Mouse (Mus musculus): ENCODE results near the gene Ly86.

Ly86 gene

DNA sequence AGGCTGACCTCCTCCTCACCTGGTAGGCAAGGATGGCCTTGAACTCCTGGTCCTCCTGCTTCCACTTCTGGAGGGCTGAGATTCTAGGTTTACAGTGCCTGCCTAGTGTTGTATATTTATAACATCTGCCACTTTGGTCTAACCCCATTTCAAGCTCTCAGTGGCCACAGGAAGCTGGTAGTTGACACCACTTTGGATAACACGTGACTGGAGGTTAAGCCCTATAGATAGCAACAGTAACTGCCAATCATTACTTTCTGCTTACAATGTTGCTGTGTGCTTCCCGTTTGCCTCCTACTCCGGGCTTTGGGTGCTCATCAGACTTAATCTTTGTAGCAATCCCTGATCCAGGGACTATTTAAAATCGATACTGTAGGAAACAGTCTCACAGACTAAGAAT, 87.6 kb downstream of the Ly86 start:
- peak; percentile 30 for DNase-seq (ENCODE audit: low read depth)

DNA sequence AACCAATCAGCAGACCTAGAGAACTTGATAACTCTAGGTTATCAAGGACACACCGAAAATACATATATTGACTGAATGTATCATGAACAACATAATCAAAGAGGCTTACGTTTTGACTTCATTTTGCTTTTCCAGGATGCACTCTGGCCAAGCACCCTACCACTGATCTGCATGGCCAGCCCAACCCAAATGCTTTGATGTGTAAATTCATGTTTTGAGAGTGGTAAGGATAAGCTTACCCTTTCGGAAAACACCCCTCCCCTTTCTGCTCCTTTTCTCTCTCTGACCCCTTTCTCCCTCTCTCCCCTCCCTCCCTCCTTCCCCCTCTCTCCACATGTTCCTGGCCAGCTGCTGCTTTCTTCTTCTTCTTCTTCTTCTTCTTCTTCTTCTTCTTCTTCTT, 88.1 kb downstream of the Ly86 start:
- DNase-seq (ENCODE audit: low read depth): no peak

GRCm38 (mm10) chr13:37433730-37434129, 88.7 kb downstream of the Ly86 start:
- no peak for DNase-seq (ENCODE audit: low read depth)

- peak; percentile 91 for DNase-seq (ENCODE audit: low read depth)
These were observed 89.2 kb downstream of the Ly86 start for GRCm38 (mm10) chr13:37434137-37434772.

GRCm38 (mm10) chr13:37434841-37435240, 89.8 kb downstream of the Ly86 start:
- DNase-seq (ENCODE audit: low read depth): no peak

- DNase-seq (ENCODE audit: low read depth): no peak
These were observed 91.4 kb downstream of the Ly86 start for GRCm38 (mm10) chr13:37436267-37437013.

GRCm38 (mm10) chr13:37438788-37439187, 93.8 kb downstream of the Ly86 start:
- no peak for DNase-seq (ENCODE audit: low read depth)

GRCm38 (mm10) chr13:37439477-37439876, 94.5 kb downstream of the Ly86 start:
- DNase-seq (ENCODE audit: low read depth): no peak

GRCm38 (mm10) chr13:37439941-37440340, 94.9 kb downstream of the Ly86 start:
- peak; percentile 14 for DNase-seq (ENCODE audit: low read depth)

- DNase-seq (ENCODE audit: low read depth): no peak
These were observed 95.7 kb downstream of the Ly86 start for GRCm38 (mm10) chr13:37440593-37441307.

DNA sequence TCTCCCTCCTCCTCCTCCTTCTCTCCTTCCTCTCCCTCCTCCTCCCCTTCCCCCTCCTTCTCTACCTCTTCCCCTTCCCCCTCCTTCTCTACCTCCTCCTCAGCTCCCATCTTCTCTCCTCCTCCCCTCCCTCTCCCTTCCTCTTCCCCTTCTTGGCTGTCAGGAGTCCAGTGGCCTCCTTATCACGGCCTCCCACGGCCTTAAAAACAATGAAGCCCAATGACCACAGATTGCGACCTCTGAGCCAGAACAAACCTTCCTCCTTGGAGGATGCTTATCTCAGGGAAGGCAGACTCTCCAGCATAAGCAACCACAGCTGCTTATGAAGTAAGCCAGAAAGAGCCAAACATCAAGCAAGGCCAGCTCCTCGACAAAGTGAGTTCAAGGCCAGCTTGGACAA, 97.0 kb downstream of the Ly86 start:
- DNase-seq (ENCODE audit: low read depth): no peak

DNA sequence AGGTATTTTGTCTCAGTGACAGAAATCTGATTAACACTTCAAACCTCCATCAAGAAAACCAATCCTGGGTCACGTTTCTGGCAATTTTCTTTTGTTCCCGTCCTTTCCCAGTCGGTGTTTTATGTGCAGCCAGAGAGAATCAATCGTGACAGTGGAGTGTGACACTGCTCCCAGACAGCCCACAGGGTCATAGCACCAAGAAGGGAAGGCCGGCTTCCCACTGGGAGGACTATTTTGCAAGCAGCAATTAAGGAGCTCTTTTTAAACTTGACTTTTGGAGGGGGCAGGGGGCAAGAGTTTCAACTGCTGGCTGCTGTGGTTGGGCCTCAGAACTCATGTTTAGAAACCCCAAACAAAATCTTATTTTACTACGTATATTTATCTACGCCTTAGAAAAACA, 97.5 kb downstream of the Ly86 start:
- DNase-seq (ENCODE audit: low read depth): no peak

DNA sequence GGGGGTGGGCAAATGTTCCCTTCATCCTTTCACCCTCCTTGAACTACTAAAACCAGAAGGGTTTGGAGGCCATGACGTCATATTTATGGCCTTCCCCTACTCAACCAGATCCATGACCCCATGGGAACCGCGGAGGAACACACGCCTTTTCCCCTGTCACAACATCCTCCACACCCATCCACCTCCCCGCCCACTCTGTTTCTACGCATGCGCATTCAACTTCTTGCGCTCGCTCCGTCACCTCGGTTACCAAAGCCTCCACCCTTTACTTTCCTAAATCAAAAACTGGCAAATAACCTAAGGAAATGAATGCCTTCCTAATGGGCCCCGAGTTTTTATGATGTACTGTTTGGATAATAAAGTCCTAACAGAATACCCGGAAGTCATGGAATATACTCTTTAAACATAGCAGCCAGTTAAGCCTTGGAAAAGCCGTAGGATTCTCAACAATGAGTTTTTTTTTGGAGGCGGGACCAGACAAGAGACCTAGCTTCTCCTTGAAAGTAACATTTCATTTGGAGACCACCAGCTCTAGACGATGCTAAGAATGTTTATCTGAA, 101.8 kb downstream of the Ly86 start:
- DNase-seq (ENCODE audit: low read depth): no peak

DNA sequence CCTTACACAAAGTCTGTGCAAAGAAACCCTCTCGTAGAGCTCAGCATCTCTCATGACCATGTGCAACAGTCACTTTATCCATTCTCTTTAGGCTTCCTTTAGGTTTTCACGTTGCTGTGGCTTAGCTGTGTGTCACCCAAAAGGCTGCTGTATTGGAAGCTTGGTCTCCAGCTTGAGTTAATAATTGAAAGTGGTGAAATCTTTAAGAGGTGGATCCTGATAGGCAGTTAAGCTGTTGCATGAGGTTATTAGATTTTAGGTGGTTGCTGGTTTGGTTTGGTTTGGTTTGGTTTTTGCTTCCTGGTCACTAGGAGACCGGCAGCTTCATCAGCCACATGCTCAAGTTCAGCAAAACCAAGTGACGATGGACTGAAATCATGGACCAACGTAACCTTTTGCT, 106.0 kb downstream of the Ly86 start:
- no peak for DNase-seq (ENCODE audit: low read depth)

DNA sequence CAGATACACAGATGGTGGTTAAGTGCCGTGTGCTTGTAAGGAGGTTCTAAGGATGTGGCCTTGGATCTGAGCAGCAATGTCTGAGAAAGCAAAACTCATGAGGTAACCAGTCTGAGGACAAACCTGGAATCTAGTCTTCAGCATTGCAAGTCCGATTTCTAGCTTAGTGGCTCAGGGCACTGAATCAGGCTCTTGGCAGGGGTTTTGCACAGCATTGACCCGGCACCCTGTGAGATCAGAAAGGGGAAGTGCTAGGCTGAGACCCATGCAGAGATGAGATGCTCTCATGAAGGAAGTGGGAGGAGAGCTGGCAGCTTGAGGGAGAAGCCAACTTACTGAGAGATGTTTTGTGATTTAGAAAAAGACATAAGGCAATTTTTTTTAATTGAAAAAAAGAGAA, 106.5 kb downstream of the Ly86 start:
- DNase-seq (ENCODE audit: low read depth): no peak

DNA sequence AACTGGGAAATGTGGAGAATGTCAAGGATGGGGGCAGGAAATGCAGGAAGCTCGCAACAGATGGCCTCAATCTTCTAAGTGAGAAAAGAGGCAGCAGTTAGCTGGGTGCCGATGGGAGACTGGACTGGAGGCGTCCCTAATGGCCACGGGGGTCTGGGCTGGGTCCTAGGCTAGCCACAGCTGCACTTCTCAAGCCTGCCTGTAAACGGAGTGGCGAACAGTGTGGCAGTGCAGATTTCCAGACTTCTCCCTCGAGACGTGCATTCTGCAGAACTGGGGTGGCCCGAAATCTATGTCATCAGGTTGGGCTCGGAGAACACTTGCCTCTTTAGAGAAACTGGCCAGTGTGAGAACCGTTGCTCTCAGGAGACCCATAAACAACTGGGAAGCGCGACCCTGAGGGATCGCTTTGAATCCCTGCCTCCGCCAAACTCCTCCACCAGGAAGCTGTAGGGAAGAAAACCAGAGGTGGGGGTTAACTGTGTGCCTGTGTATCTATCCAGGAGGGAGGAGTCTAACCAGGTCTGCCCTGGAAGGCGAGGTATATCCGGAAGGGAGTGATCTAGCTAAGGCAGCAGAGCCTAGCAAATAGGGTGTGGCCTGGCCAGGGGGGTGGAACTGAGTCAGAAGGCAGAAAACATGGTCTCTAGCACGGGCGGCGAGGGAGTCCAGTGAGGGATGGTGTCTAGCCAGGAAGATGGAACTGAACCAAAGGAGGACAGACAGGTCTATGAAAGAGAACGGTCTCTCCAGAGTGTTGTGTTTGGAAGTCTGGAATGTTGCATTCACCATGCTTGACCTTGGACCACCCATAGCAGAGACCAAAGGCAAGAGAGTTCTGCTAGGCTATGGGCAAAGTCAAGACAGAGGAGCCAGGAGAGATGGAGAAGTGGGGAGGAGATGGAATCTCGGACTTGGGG, 107.3 kb downstream of the Ly86 start:
- peak; percentile 52 for DNase-seq (ENCODE audit: low read depth)

DNA sequence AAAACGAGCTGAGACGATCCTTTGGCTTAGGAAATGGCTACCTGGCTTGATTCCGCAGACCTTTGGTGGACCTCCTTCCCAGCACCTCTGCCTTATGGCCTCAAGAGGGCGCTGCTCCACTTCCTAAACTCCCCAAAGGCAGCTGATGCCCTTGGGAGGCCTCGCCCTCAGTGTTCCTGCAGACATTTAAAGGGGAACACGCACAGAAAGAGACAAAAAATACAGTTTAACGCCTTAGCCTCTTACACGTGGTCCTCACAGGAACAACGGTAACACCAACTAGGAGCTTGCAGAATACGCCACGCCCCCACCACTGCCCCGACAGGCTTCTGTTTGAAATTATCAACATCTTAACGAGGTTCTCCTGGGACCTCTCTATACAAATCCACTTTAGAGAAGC, 108.2 kb downstream of the Ly86 start:
- peak; percentile 79 for DNase-seq (ENCODE audit: low read depth)

- no peak for DNase-seq (ENCODE audit: low read depth)
These were observed 109.3 kb downstream of the Ly86 start for GRCm38 (mm10) chr13:37454356-37454755.

GRCm38 (mm10) chr13:37455561-37455960, 110.6 kb downstream of the Ly86 start:
- DNase-seq (ENCODE audit: low read depth): no peak

- no peak for DNase-seq (ENCODE audit: low read depth)
These were observed 112.2 kb downstream of the Ly86 start for GRCm38 (mm10) chr13:37457007-37457827.

GRCm38 (mm10) chr13:37458557-37458956, 113.5 kb downstream of the Ly86 start:
- no peak for DNase-seq (ENCODE audit: low read depth)

Measured in induced T-regulatory cell, adult 2 months (primary cell).